Mouse (Mus musculus) layer of hippocampus, adult 2 months (tissue): ENCODE data around the gene Cracr2b. TPM values are rescaled to one million over a fixed set of nuclear protein-coding genes. Genes with fewer than 3 reads are reported as not detected.

Experiments
- DNase-seq, 2 experiments: peaks; one replicate each; pipeline ENCODE4 v3.0.0; 2022; ENCODE audit warnings: low spot score in 2 of 2
- H3K27ac ChIP-seq: fragments of 200-600 bp; 2 replicates; pipeline ENCODE4 v1.8.1; 2022
- H3K4me3 ChIP-seq: fragments of 200-600 bp; 2 replicates; pipeline ENCODE4 v1.8.1; 2022; ENCODE audit warnings: mild to moderate bottlenecking
- CTCF ChIP-seq: fragments of 200-600 bp; conservative IDR thresholded peaks from 2 replicates; pipeline ENCODE4 v1.8.1; 2022; ENCODE audit warnings: antibody characterized with exemption, mild to moderate bottlenecking, moderate library complexity
- total RNA-seq, 2 experiments: library from RNA; stranded (reverse); gene quantifications; 2 replicates each; pipeline ENCODE4 v1.2.3; 2021

The Cracr2b gene
- total RNA-seq, 2 experiments from 2014 or later, result 4.1 to 6.7 TPM

GRCm38 (mm10) chr7:141497600-141497999, 36.7 kb downstream of the Cracr2b start:
- Histone ChIP-seq H3K27ac (peak overlapping the region; percentile 28; the same call in 1 of the 2 replicates), H3K4me3 (no peak overlapping the region)
- no peak for DNase-seq
- no peak for TF ChIP-seq CTCF

DNA sequence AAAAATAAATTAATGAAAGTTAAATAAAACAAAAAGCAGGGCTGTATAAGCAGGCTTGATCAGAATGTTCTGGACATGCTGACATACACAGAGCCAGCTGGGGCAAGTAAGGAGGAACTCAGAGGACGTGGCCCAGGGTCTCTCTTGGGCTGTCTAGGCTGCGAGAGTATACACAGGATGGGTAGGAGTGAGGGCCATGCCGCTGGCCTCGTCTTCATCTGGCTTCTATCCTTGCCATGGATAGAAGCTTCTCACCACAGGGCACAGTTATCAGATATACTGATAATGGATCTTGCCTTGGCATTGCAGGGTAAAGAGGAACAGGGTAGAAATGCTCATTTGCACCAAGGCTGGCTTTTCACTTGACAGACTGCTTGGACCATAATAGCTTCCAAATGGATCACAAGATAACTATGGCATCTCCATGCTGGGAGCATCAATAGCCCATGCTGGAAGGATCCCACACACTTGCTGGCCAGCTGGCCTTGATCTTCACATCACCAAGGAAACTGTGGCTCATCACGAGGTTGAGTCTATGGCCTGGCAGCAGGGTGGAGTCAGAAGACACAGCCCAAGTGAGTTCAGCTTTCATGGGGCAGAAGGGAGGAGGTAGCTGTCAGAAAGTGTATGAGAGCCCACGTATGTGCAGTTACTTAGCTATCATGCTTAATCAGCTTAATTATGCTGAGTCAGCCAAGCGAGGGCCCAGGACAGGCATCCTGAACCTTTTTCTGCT, 41.1 kb downstream of the Cracr2b start:
- H3K27ac ChIP-seq, result no peak overlapping the region
- H3K4me3 ChIP-seq, result no peak overlapping the region
- DNase-seq, result no peak
- no peak for TF ChIP-seq CTCF

GRCm38 (mm10) chr7:141502556-141502905, 41.6 kb downstream of the Cracr2b start:
- DNase-seq, result no peak
- Histone ChIP-seq H3K4me3 (no peak overlapping the region), H3K27ac (no peak overlapping the region)
- no peak for TF ChIP-seq CTCF

DNA sequence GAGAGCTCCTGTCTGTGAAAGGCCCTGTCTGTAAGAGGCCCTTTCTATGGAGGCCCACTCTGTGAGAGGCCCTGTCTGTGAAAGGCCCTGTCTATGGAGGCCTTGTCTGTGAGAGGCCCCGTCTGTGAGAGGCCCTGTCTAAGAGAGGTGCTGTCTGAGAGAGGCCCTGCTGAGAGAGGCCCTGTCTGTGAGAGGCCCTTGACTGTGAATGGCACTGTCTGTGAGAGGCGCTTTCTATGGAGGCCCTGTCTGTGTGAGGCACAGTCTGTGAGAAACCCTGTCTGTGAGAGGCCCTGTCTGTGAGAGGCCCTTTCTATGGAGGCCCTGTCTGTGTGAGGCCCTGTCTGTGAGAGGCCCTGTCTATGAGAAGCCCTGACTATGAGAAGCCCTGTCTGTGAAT, 45.4 kb downstream of the Cracr2b start:
- no peak for TF ChIP-seq CTCF
- no peak for DNase-seq
- Histone ChIP-seq H3K4me3 (no peak overlapping the region), H3K27ac (no peak overlapping the region)

DNA sequence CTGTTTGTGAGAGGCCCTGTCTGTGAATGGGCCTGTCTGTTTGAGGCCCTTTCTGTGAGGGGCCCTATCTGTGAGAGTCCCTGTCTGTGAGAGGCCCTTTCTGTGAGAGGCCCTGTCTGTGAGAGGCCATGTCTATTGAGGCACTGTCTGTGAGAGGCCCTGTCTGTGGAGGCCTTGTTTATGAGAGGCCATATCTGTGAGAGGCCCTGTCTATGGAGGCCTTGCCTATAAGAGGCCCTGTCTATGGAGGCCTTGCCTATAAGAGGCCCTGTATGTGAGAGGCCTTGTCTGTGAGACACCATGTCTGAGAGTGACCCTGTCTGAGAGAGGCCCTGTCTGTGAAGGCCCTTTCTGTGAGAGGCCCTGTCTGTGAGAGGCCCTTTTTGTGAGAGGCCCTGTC, 47.3 kb downstream of the Cracr2b start:
- Histone ChIP-seq H3K4me3 (no peak overlapping the region), H3K27ac (no peak overlapping the region)
- no peak for DNase-seq
- no peak for TF ChIP-seq CTCF

DNA sequence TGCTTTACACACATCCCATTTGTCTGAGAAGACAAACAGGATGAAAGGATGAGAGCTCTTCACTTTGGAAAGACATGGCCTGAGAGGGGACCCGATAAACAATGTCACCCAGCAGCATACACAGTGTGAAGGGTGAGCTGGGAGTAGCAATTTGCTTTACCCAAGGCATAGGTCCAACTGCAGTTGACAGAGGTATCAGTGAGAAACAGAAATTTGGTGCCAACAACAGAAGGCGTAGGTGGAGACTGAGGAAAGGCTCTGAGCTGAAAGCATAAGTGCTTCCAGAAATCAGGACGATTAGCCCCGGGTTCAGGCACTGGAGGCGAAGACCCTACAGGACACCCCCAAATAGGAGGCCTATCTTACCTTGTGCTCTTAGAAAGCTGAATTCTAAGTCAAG, 49.3 kb downstream of the Cracr2b start:
- DNase-seq, result no peak
- no peak for TF ChIP-seq CTCF
- H3K4me3 ChIP-seq, result no peak overlapping the region

DNA sequence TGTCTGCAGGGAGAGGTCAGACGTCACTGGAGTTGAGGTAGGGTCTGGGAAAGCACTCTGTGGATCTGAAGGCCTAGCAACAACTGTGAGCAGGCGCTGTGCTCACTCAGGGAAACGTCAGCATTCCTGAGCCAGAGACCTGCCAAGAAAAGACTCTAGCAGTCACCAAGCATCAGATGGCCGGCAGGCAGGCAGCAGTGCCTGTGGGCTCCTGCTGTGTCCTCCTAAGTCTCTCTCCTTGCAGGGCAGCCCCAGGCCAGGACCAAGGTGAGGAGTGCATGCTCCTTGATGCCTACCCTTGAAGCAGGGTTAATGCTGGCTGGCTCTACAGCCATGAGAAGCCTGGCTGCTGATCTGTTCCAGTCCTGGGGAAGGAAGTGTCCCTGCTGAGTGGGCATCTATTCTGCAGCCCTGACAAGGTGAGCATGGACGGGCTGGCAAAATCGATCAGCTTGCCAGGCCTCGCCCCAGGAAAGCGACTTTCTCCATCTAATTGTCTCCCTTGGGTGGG, 49.8 kb downstream of the Cracr2b start:
- DNase-seq, result no peak
- TF ChIP-seq CTCF, result no peak
- Histone ChIP-seq H3K4me3 (no peak overlapping the region), H3K27ac (peak overlapping the region; percentile 74)

More for the DNA sequence above, 49.3 kb downstream of the Cracr2b start:
- peak overlapping the region; percentile 74 for H3K27ac ChIP-seq

Other genes starting within 250 kb of the Cracr2b start
- not detected for gene Lmntd2, start 247.0 kb upstream of the Cracr2b start, total RNA-seq
- gene Rassf7, start 245.2 kb upstream of the Cracr2b start, total RNA-seq, result 1 to 10 TPM in 1 of 2 experiments, under 1 TPM in 1; 0.98 to 1.2 TPM
- 10 to 100 TPM; 72.8 to 76.1 TPM for gene Phrf1, start 232.3 kb upstream of the Cracr2b start, total RNA-seq
- gene Irf7, start 194.6 kb upstream of the Cracr2b start, total RNA-seq, result 1 to 10 TPM in 1 of 2 experiments, under 1 TPM in 1; 0.56 to 1.3 TPM
- not detected for gene Cdhr5, start 184.3 kb upstream of the Cracr2b start, total RNA-seq
- not detected for gene Sct, start 182.0 kb upstream of the Cracr2b start, total RNA-seq
- under 1 TPM; 0.20 to 0.23 TPM for gene Drd4, start 169.1 kb upstream of the Cracr2b start, total RNA-seq
- gene Deaf1, start 133.4 kb upstream of the Cracr2b start, total RNA-seq, result 10 to 100 TPM; 74.1 to 77.0 TPM
- 10 to 100 TPM; 32.9 to 33.7 TPM for gene Tmem80, start 133.4 kb upstream of the Cracr2b start, total RNA-seq
- 1 to 10 TPM; 4.9 to 5.1 TPM for gene Eps8l2, start 122.2 kb upstream of the Cracr2b start, total RNA-seq
- 100 to 1,000 TPM; 111 to 114 TPM for gene Taldo1, start 68.9 kb upstream of the Cracr2b start, total RNA-seq
- gene Gatd1, start 47.0 kb upstream of the Cracr2b start, total RNA-seq, result 10 to 100 TPM; 42.1 to 45.1 TPM
- 100 to 1,000 TPM; 251 to 263 TPM for gene Cend1, start 31.6 kb upstream of the Cracr2b start, total RNA-seq
- 100 to 1,000 TPM; 338 to 343 TPM for gene Slc25a22, start 23.2 kb upstream of the Cracr2b start, total RNA-seq
- 1 to 10 TPM; 1.1 to 1.7 TPM for gene Pidd1, start 17.1 kb upstream of the Cracr2b start, total RNA-seq
- gene Rplp2, start 13.7 kb upstream of the Cracr2b start, total RNA-seq, result 100 to 1,000 TPM; 548 to 575 TPM
- gene Pnpla2, start 5.9 kb upstream of the Cracr2b start, total RNA-seq, result 10 to 100 TPM; 25.1 to 28.3 TPM
- gene Cd151, start 6.3 kb downstream of the Cracr2b start, total RNA-seq, result 10 to 100 TPM; 23.4 to 25.1 TPM
- gene Polr2l, start 14.0 kb downstream of the Cracr2b start, total RNA-seq, result 10 to 100 TPM; 38.7 TPM
- 10 to 100 TPM; 13.6 to 13.7 TPM for gene Tspan4, start 14.1 kb downstream of the Cracr2b start, total RNA-seq
- 10 to 100 TPM; 83.1 to 85.1 TPM for gene Chid1, start 78.8 kb downstream of the Cracr2b start, total RNA-seq
- gene Ap2a2, start 101.1 kb downstream of the Cracr2b start, total RNA-seq, result 100 to 1,000 TPM; 226 to 243 TPM
- gene Muc6, start 194.2 kb downstream of the Cracr2b start, total RNA-seq, result not detected
- under 1 TPM in 1 of 2 experiments, not detected in 1; 0.27 TPM for gene Muc2, start 229.2 kb downstream of the Cracr2b start, total RNA-seq